Mouse (Mus musculus) forebrain, embryonic 11.5 days (tissue): Measurements from ENCODE around the gene Suclg2. TPM values are rescaled to one million over a fixed set of nuclear protein-coding genes. Genes with fewer than 3 reads are reported as not detected.

Source experiments
- ATAC-seq: fragments of 200-750 bp; cut with Nextera tagmentation; replicated peaks from 2 replicates; pipeline ENCODE4 v1.8.0; 2017; ENCODE audit warnings: moderate TSS enrichment; ENCODE audit not compliant: low FRiP score
- DNase-seq: peaks from one replicate; pipeline ENCODE4 v3.0.0-alpha.2; 2017; ENCODE audit warnings: low spot score
- H3K27ac ChIP-seq: fragments of 300-500 bp; sonication (generic); 2 replicates; pipeline ENCODE4 v1.5.1; 2014; ENCODE audit warnings: low read depth, low read length
- H3K27me3 ChIP-seq: fragments of 300-500 bp; sonication (generic); 2 replicates; pipeline ENCODE4 v1.6.1; 2014; ENCODE audit warnings: mild to moderate bottlenecking, low read length, mixed read lengths; ENCODE audit not compliant: control insufficient read depth, insufficient read depth
- H3K36me3 ChIP-seq: fragments of 300-500 bp; sonication (generic); 2 replicates; pipeline ENCODE4 v1.6.1; 2014; ENCODE audit warnings: mild to moderate bottlenecking, low read length, moderate library complexity, mixed read lengths; ENCODE audit not compliant: control insufficient read depth, insufficient read depth
- H3K4me1 ChIP-seq: fragments of 300-500 bp; sonication (generic); replicated peaks from 2 replicates; pipeline ENCODE4 v1.6.1; 2014; ENCODE audit warnings: low read length, mixed read lengths; ENCODE audit not compliant: control insufficient read depth, insufficient read depth
- H3K4me2 ChIP-seq: fragments of 300-500 bp; sonication (generic); 2 replicates; pipeline ENCODE4 v1.6.1; 2014; ENCODE audit warnings: low read depth, mild to moderate bottlenecking, low read length, moderate library complexity, mixed read lengths; ENCODE audit not compliant: severe bottlenecking
- H3K4me3 ChIP-seq: fragments of 300-500 bp; sonication (generic); 2 replicates; pipeline ENCODE4 v1.5.1; 2014; ENCODE audit warnings: low read depth, low read length
- H3K9ac ChIP-seq: fragments of 300-500 bp; sonication (generic); 2 replicates; pipeline ENCODE4 v1.6.1; 2014; ENCODE audit warnings: low read length
- H3K9me3 ChIP-seq: fragments of 300-500 bp; sonication (generic); 2 replicates; pipeline ENCODE4 v1.6.1; 2016; ENCODE audit warnings: low read length, mixed read lengths; ENCODE audit not compliant: control insufficient read depth
- WGBS: fragments of 180-500 bp; shearing (Covaris S2); extraction: QIAGEN DNeasy Blood & Tissue Kit; methylation state at CpG from one replicate; pipeline ENCODE4 v1.1.7; 2014; 5-methylcytosine and 5-hydroxymethylcytosine counted together
- polyA plus RNA-seq: library from polyadenylated mRNA; unstranded; fragments of >200 nt; fragmentation: Nextera tagmentation; extraction: Ambion mirVana; gene quantifications from 2 replicates; pipeline ENCODE4 v1.2.1, GENCODE M21; 2014

Suclg2 gene
- polyA plus RNA-seq, 1 experiment from 2014 or later, result 52.9 TPM

- Histone ChIP-seq H3K4me2 (no peak overlapping the region), H3K27ac (no peak overlapping the region), H3K9ac (no peak overlapping the region), H3K27me3 (no peaks in the 10 kb centered on the region), H3K4me3 (no peak overlapping the region), H3K36me3 (no peaks in the 10 kb centered on the region), H3K9me3 (no peaks in the 10 kb centered on the region), H3K4me1 (no peaks in the 10 kb centered on the region)
- 96% methylated on average over 1 of the region's 1 CpGs for WGBS
- ATAC-seq, result no peak
- DNase-seq, result no peak
Observed at GRCm38 (mm10) chr6:95511689-95512088, 206.9 kb downstream of the Suclg2 start.

- no peak overlapping the region for H3K9ac ChIP-seq
- no peak overlapping the region for H3K27ac ChIP-seq
- no peaks in the 10 kb centered on the region for H3K36me3 ChIP-seq
- ATAC-seq, result no peak
- no peaks in the 10 kb centered on the region for H3K27me3 ChIP-seq
- 76% methylated on average over 5 of the region's 5 CpGs for WGBS
- no peak overlapping the region for H3K4me2 ChIP-seq
- DNase-seq, result peak; percentile 34
- no peak overlapping the region for H3K4me3 ChIP-seq
- H3K9me3 ChIP-seq, result no peaks in the 10 kb centered on the region
- peaks cover 7% of the 10 kb centered on the region; the same call in 1 of the 2 replicates for H3K4me1 ChIP-seq
Observed at GRCm38 (mm10) chr6:95500771-95501170, 217.8 kb downstream of the Suclg2 start.

GRCm38 (mm10) chr6:95499639-95500038 is 219.0 kb downstream of the Suclg2 start:
- Histone ChIP-seq H3K4me1 (peaks cover 4% of the 10 kb centered on the region; the same call in 1 of the 2 replicates), H3K27me3 (no peaks in the 10 kb centered on the region), H3K4me2 (no peak overlapping the region), H3K36me3 (no peaks in the 10 kb centered on the region), H3K27ac (no peak overlapping the region), H3K9ac (no peak overlapping the region), H3K9me3 (no peaks in the 10 kb centered on the region), H3K4me3 (no peak overlapping the region)
- WGBS, result 61% methylated on average over 5 of the region's 5 CpGs
- ATAC-seq (no peak), DNase-seq (no peak)

- ATAC-seq (no peak), DNase-seq (peak; percentile 28)
- H3K27ac ChIP-seq, result no peak overlapping the region
- H3K27me3 ChIP-seq, result no peaks in the 10 kb centered on the region
- WGBS, result 82% methylated on average over 8 of the region's 8 CpGs
- no peaks in the 10 kb centered on the region for H3K9me3 ChIP-seq
- H3K4me3 ChIP-seq, result no peak overlapping the region
- no peaks in the 10 kb centered on the region; the same call in 1 of the 2 replicates for H3K36me3 ChIP-seq
- H3K9ac ChIP-seq, result no peak overlapping the region
- no peaks in the 10 kb centered on the region for H3K4me1 ChIP-seq
- H3K4me2 ChIP-seq, result no peak overlapping the region
Observed at GRCm38 (mm10) chr6:95492216-95492956, 226.2 kb downstream of the Suclg2 start.

- H3K4me1 ChIP-seq, result no peaks in the 10 kb centered on the region
- H3K4me2 ChIP-seq, result no peak overlapping the region
- DNase-seq (peak; percentile 37), ATAC-seq (no peak)
- H3K9me3 ChIP-seq, result no peaks in the 10 kb centered on the region
- no peaks in the 10 kb centered on the region for H3K27me3 ChIP-seq
- H3K36me3 ChIP-seq, result no peaks in the 10 kb centered on the region; the same call in 1 of the 2 replicates
- H3K27ac ChIP-seq, result no peak overlapping the region
- H3K4me3 ChIP-seq, result no peak overlapping the region
- no peak overlapping the region for H3K9ac ChIP-seq
- 72% methylated on average over 2 of the region's 2 CpGs for WGBS
Observed at GRCm38 (mm10) chr6:95491043-95491442, 227.6 kb downstream of the Suclg2 start.

- no peaks in the 10 kb centered on the region; the same call in 1 of the 2 replicates for H3K36me3 ChIP-seq
- ATAC-seq (no peak), DNase-seq (peak; percentile 40)
- WGBS, result 95% methylated on average over 6 of the region's 6 CpGs
- H3K4me2 ChIP-seq, result no peak overlapping the region
- no peaks in the 10 kb centered on the region for H3K9me3 ChIP-seq
- no peaks in the 10 kb centered on the region for H3K27me3 ChIP-seq
- no peak overlapping the region for H3K9ac ChIP-seq
- H3K27ac ChIP-seq, result no peak overlapping the region
- no peak overlapping the region for H3K4me3 ChIP-seq
- no peaks in the 10 kb centered on the region for H3K4me1 ChIP-seq
Observed at GRCm38 (mm10) chr6:95485791-95486190, 232.8 kb downstream of the Suclg2 start.

- no peaks in the 10 kb centered on the region for H3K4me1 ChIP-seq
- WGBS, result 64% methylated on average over 7 of the region's 7 CpGs
- ATAC-seq, result peak; percentile 63; the same call in 1 of the 2 replicates
Observed at GRCm38 (mm10) chr6:95484183-95484818, 234.3 kb downstream of the Suclg2 start.

GRCm38 (mm10) chr6:95483686-95484085 is 234.9 kb downstream of the Suclg2 start:
- ATAC-seq (no peak), DNase-seq (peak; percentile 32)

More at GRCm38 (mm10) chr6:95484183-95484818, 234.3 kb downstream of the Suclg2 start:
- no peaks in the 10 kb centered on the region for H3K9me3 ChIP-seq
- no peak overlapping the region for H3K9ac ChIP-seq
- no peak overlapping the region for H3K4me2 ChIP-seq
- H3K27ac ChIP-seq, result no peak overlapping the region
- no peaks in the 10 kb centered on the region; the same call in 1 of the 2 replicates for H3K36me3 ChIP-seq
- H3K27me3 ChIP-seq, result no peaks in the 10 kb centered on the region
- peak; percentile 64 for DNase-seq
- no peak overlapping the region for H3K4me3 ChIP-seq

More at GRCm38 (mm10) chr6:95483686-95484085, 234.9 kb downstream of the Suclg2 start:
- WGBS, result 94% methylated on average over 4 of the region's 4 CpGs
- Histone ChIP-seq H3K4me1 (no peaks in the 10 kb centered on the region), H3K4me2 (no peak overlapping the region), H3K27me3 (no peaks in the 10 kb centered on the region), H3K27ac (no peak overlapping the region), H3K9ac (no peak overlapping the region), H3K9me3 (no peaks in the 10 kb centered on the region), H3K4me3 (no peak overlapping the region), H3K36me3 (no peaks in the 10 kb centered on the region; the same call in 1 of the 2 replicates)
